ENCODE assay signal across 11 mouse cellular contexts in genomic region chr6:91128996-91129395, GRCm38 (mm10). TPM values are rescaled to one million over a fixed set of nuclear protein-coding genes. Genes with fewer than 3 reads are reported as not detected.
DNase-seq lines count a peak whose midpoint lies in the region; ATAC-seq and TF ChIP-seq lines count a peak whose summit lies in the region.
"Had no signal": no experiment of that assay in that cellular context is flagged by ENCODE, and none has a peak within 500 bp of the region (broad histone marks: within the 10 kb centered on the region; RNA-seq: fewer than 3 reads in every experiment).

No protein-coding gene starts in this region.

- no peaks in the 10 kb centered on the region for H3K4me1 ChIP-seq in intestine, postnatal 0 days (replicated peaks; ENCODE audit: control insufficient read depth, insufficient read depth, low read length)
- no peaks in the 10 kb centered on the region for H3K4me1 ChIP-seq in intestine, embryonic 15.5 days (replicated peaks)
- H3K4me1 ChIP-seq in spleen, adult 2 months (ENCODE audit: control insufficient read depth, insufficient read depth, insufficient read length), result peaks cover 1% of the 10 kb centered on the region
- no peaks in the 10 kb centered on the region for H3K4me1 ChIP-seq in forebrain, embryonic 13.5 days

- TF ChIP-seq POLR2A in spleen, adult 2 months (IDR thresholded peaks at IDR 0.05; ENCODE audit: low read depth, low read length), result no peak
- TF ChIP-seq POLR2A in brain, embryonic 14.5 days (IDR thresholded peaks at IDR 0.05; ENCODE audit: borderline replicate concordance, extremely low read depth, insufficient read depth, insufficient read length, poor library complexity, severe bottlenecking), result no peak

- no peaks in the 10 kb centered on the region for H3K9me3 ChIP-seq in intestine, postnatal 0 days (ENCODE audit: control insufficient read depth)
- H3K9me3 ChIP-seq in intestine, embryonic 15.5 days, result no peaks in the 10 kb centered on the region
- H3K9me3 ChIP-seq in forebrain, embryonic 13.5 days (replicated peaks), result no peaks in the 10 kb centered on the region; the same call in 1 of the 2 replicates
- H3K9me3 ChIP-seq: heart, embryonic 13.5 days had no signal

- no peak for DNase-seq in spleen, adult 2 months (ENCODE audit: low read depth in 1 of 2, low spot score in 2 of 2)
- DNase-seq in spleen, adult 18-20 months, result no peak
- no peak for DNase-seq in brain, embryonic 14.5 days (ENCODE audit: low read depth)
- DNase-seq in left cerebral cortex, adult 9 months (ENCODE audit: low spot score in 2 of 2), result no peak
- no peak for DNase-seq in layer of hippocampus, adult 9-10 months (ENCODE audit: low spot score)
- DNase-seq: retina, postnatal 1 day had no signal

- H3K4me3 ChIP-seq in intestine, postnatal 0 days (ENCODE audit: low read depth, low read length), result no peak overlapping the region
- no peak overlapping the region for H3K4me3 ChIP-seq in intestine, embryonic 15.5 days (replicated peaks)
- no peak overlapping the region for H3K4me3 ChIP-seq in spleen, adult 2 months (ENCODE audit: extremely low read depth, insufficient read depth, insufficient read length)
- no peak overlapping the region for H3K4me3 ChIP-seq in forebrain, embryonic 13.5 days
- H3K4me3 ChIP-seq: heart, embryonic 13.5 days had no signal

- ATAC-seq in intestine, postnatal 0 days, result no peak
- ATAC-seq in intestine, embryonic 15.5 days, result no peak
- no peak for ATAC-seq in forebrain, embryonic 13.5 days
- ATAC-seq: hindbrain, embryonic 16.5 days had no signal

- no peaks in the 10 kb centered on the region for H3K36me3 ChIP-seq in intestine, postnatal 0 days (ENCODE audit: control insufficient read depth, insufficient read depth)
- H3K36me3 ChIP-seq in intestine, embryonic 15.5 days, result no peaks in the 10 kb centered on the region
- no peaks in the 10 kb centered on the region for H3K36me3 ChIP-seq in spleen, adult 2 months (ENCODE audit: control insufficient read depth, insufficient read depth, low read length)
- H3K36me3 ChIP-seq in forebrain, embryonic 13.5 days (ENCODE audit: poor library complexity, severe bottlenecking), result no peaks in the 10 kb centered on the region
- H3K36me3 ChIP-seq: heart, embryonic 13.5 days had no signal

- no peak overlapping the region for H3K27ac ChIP-seq in intestine, postnatal 0 days (ENCODE audit: low read depth, low read length)
- no peak overlapping the region for H3K27ac ChIP-seq in intestine, embryonic 15.5 days
- no peak overlapping the region for H3K27ac ChIP-seq in spleen, adult 2 months (ENCODE audit: insufficient read depth, low read length)
- no peak overlapping the region for H3K27ac ChIP-seq in forebrain, embryonic 13.5 days
- H3K27ac ChIP-seq: heart, embryonic 13.5 days had no signal

- H3K27me3 ChIP-seq in intestine, postnatal 0 days (replicated peaks; ENCODE audit: control insufficient read depth, insufficient read depth, low read length), result no peaks in the 10 kb centered on the region
- H3K27me3 ChIP-seq in intestine, embryonic 15.5 days (replicated peaks), result no peaks in the 10 kb centered on the region
- no peaks in the 10 kb centered on the region for H3K27me3 ChIP-seq in spleen, adult 2 months (ENCODE audit: control insufficient read depth, insufficient read depth, low read length)
- no peaks in the 10 kb centered on the region for H3K27me3 ChIP-seq in forebrain, embryonic 13.5 days

- no peak overlapping the region for H3K4me2 ChIP-seq in intestine, postnatal 0 days (replicated peaks; ENCODE audit: low read depth)
- H3K4me2 ChIP-seq in intestine, embryonic 15.5 days (replicated peaks), result no peak overlapping the region
- no peak overlapping the region for H3K4me2 ChIP-seq in forebrain, embryonic 13.5 days
- H3K4me2 ChIP-seq: heart, embryonic 13.5 days had no signal

- TF ChIP-seq CTCF in intestine, postnatal 0 days (IDR thresholded peaks at IDR 0.05; ENCODE audit: low read depth), result 0 out of 2 replicates have a peak, but pooled peaks have one; percentile 31
- TF ChIP-seq CTCF in spleen, adult 2 months (IDR thresholded peaks at IDR 0.05; ENCODE audit: extremely low read depth, insufficient read depth, insufficient read length, insufficient replicate concordance), result peak; percentile 37; the same call in 1 of the 2 replicates
- peak; percentile 18; the same call in 1 of the 2 replicates for TF ChIP-seq CTCF in brain, embryonic 14.5 days (IDR thresholded peaks at IDR 0.05; ENCODE audit: borderline replicate concordance, extremely low read depth, insufficient read depth, insufficient read length)

- WGBS in intestine, postnatal 0 days, result 54% methylated on average over 4 of the region's 4 CpGs
- 53% methylated on average over 4 of the region's 4 CpGs for WGBS in intestine, embryonic 15.5 days
- 78% methylated on average over 4 of the region's 4 CpGs for WGBS in spleen, adult 2 months
- WGBS in forebrain, embryonic 13.5 days, result 50% methylated on average over 4 of the region's 4 CpGs

- H3K9ac ChIP-seq in intestine, postnatal 0 days (ENCODE audit: low read depth, low read length), result no peak overlapping the region
- H3K9ac ChIP-seq in intestine, embryonic 15.5 days, result no peak overlapping the region
- no peak overlapping the region for H3K9ac ChIP-seq in forebrain, embryonic 13.5 days
- H3K9ac ChIP-seq: heart, embryonic 13.5 days had no signal

RNA-seq across cellular contexts. Expression of gene Nup210, which starts 12.4 kb away (rescaled TPM):
- polyA plus RNA-seq in intestine, postnatal 0 days (2015; fragmentation: Nextera tagmentation; extraction: Ambion mirVana), result 2.8 TPM in 2 replicates
- polyA plus RNA-seq in intestine, embryonic 15.5 days (2015; fragmentation: Nextera tagmentation; extraction: Ambion mirVana), result 18.2 and 19.4 TPM in 2 replicates
- 176 and 180 TPM in 2 replicates for polyA plus RNA-seq in spleen, adult 2 months (2012; rRNA removed)
- 21.7 and 43.2 TPM in 2 replicates for polyA plus RNA-seq in brain, embryonic 14.5 days (2012; rRNA removed)
- 17.1 and 23.7 TPM in 2 replicates for polyA plus RNA-seq in forebrain, embryonic 13.5 days (2015; fragmentation: Nextera tagmentation; extraction: Ambion mirVana)

RNA-seq across cellular contexts. Expression of gene Hdac11, which starts 27.5 kb away (rescaled TPM):
- polyA plus RNA-seq in intestine, postnatal 0 days (2015; fragmentation: Nextera tagmentation; extraction: Ambion mirVana), result 4.2 and 4.8 TPM in 2 replicates
- polyA plus RNA-seq in intestine, embryonic 15.5 days (2015; fragmentation: Nextera tagmentation; extraction: Ambion mirVana), result 8.7 and 10.4 TPM in 2 replicates
- polyA plus RNA-seq in spleen, adult 2 months (2012; rRNA removed), result 8.3 and 8.9 TPM in 2 replicates
- polyA plus RNA-seq in brain, embryonic 14.5 days (2012; rRNA removed), result 73.6 and 76.6 TPM in 2 replicates
- 15.3 and 21.0 TPM in 2 replicates for polyA plus RNA-seq in forebrain, embryonic 13.5 days (2015; fragmentation: Nextera tagmentation; extraction: Ambion mirVana)
